Mouse (Mus musculus): ENCODE results near the gene Fkbp4. TPM values are rescaled to one million over a fixed set of nuclear protein-coding genes. Genes with fewer than 3 reads are reported as not detected.
"Not testable (repeated sequence)": the region's sequence is repeated elsewhere in the genome, so short reads cannot be mapped to it uniquely, and the experiment has no call there.

Gene Fkbp4
- polyA plus RNA-seq, 1 experiment from 2014 or later = 451 TPM

GRCm38 (mm10) chr6:128381254-128381653 lies 57.2 kb downstream of the Fkbp4 start:
- H3K27ac ChIP-seq = no peak overlapping the region
- no peak overlapping the region for H3K4me2 ChIP-seq (replicated peaks)
- no peak overlapping the region for H3K9ac ChIP-seq
- no peaks in the 10 kb centered on the region for H3K27me3 ChIP-seq
- no peaks in the 10 kb centered on the region for H3K4me1 ChIP-seq
- WGBS = 64% methylated on average over 3 of the region's 3 CpGs
- peaks cover 10% of the 10 kb centered on the region for H3K36me3 ChIP-seq
- H3K9me3 ChIP-seq = no peaks in the 10 kb centered on the region
- no peak overlapping the region for H3K4me3 ChIP-seq
- no peak for ATAC-seq (ENCODE audit: low FRiP score, low read depth)

DNA sequence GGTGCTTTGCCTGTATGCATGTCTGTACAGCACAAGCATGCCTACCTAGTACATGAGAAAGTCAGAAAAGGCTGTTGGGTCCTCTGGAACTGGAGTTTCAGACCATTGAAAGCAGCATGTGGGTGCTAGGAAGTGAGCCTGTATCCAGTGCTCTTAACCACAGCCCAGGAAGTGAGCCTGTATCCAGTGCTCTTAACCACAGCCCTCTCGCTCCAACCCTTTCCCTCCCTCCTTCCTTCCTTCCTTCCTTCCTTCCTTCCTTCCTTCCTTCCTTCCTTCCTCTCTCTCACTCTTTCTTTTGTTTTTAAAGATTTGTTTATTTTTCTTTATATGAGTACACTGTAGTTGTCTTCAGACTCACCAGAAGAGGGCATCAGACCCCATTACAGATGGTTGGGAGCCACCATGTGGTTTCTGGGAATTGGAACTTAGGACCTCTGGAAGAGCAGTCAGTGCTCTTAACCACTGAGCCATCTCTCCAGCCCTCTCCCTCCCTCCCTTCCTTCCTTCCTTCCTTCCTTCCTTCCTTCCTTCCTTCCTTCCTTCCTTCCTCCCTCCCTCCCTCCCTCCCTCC lies 57.8 kb downstream of the Fkbp4 start:
- H3K36me3 ChIP-seq = peaks cover 11% of the 10 kb centered on the region
- H3K4me3 ChIP-seq; H3K9ac ChIP-seq; H3K27me3 ChIP-seq; H3K4me1 ChIP-seq; H3K27ac ChIP-seq; H3K4me2 ChIP-seq (replicated peaks); H3K9me3 ChIP-seq; ATAC-seq (ENCODE audit: low FRiP score, low read depth): not testable (repeated sequence)
- 67% methylated on average over 1 of the region's 1 CpGs for WGBS

Other genes with a start within 250 kb of the Fkbp4 start
- 4.2 and 5.4 TPM in 2 replicates for gene Tead4, start 137.9 kb downstream of the Fkbp4 start, polyA plus RNA-seq (2015; fragmentation: Nextera tagmentation; extraction: Ambion mirVana)
- 24.0 and 26.3 TPM in 2 replicates for gene Tulp3, start 82.8 kb downstream of the Fkbp4 start, polyA plus RNA-seq (2015; fragmentation: Nextera tagmentation; extraction: Ambion mirVana)
- gene Rhno1, start 75.8 kb downstream of the Fkbp4 start, polyA plus RNA-seq (2015; fragmentation: Nextera tagmentation; extraction: Ambion mirVana) = 157 and 161 TPM in 2 replicates
- gene Foxm1, start 75.7 kb downstream of the Fkbp4 start, polyA plus RNA-seq (2015; fragmentation: Nextera tagmentation; extraction: Ambion mirVana) = 29.3 and 32.8 TPM in 2 replicates
- 0.34 and 0.49 TPM in 2 replicates for gene Tex52, start 63.2 kb downstream of the Fkbp4 start, polyA plus RNA-seq (2015; fragmentation: Nextera tagmentation; extraction: Ambion mirVana)
- not detected in 2 replicates for gene Gm44596, start 63.2 kb downstream of the Fkbp4 start, polyA plus RNA-seq (2015; fragmentation: Nextera tagmentation; extraction: Ambion mirVana)
- 5.9 and 6.9 TPM in 2 replicates for gene Nrip2, start 39.4 kb downstream of the Fkbp4 start, polyA plus RNA-seq (2015; fragmentation: Nextera tagmentation; extraction: Ambion mirVana)
- gene Itfg2, start 13.7 kb downstream of the Fkbp4 start, polyA plus RNA-seq (2015; fragmentation: Nextera tagmentation; extraction: Ambion mirVana) = 41.1 and 41.3 TPM in 2 replicates
- gene Pzp, start 88.0 kb upstream of the Fkbp4 start, polyA plus RNA-seq (2015; fragmentation: Nextera tagmentation; extraction: Ambion mirVana) = 0.33 TPM in 1 of 2 replicates, not detected in the other
- gene A2ml1, start 142.9 kb upstream of the Fkbp4 start, polyA plus RNA-seq (2015; fragmentation: Nextera tagmentation; extraction: Ambion mirVana) = not detected in 2 replicates
- gene Klrb1a, start 184.9 kb upstream of the Fkbp4 start, polyA plus RNA-seq (2015; fragmentation: Nextera tagmentation; extraction: Ambion mirVana) = not detected in 2 replicates
- not detected in 2 replicates for gene Clec2h, start 223.7 kb upstream of the Fkbp4 start, polyA plus RNA-seq (2015; fragmentation: Nextera tagmentation; extraction: Ambion mirVana)